ENCODE assay signal across 8 mouse cellular contexts in genomic region chr3:97585383-97586160, GRCm38 (mm10). TPM values are rescaled to one million over a fixed set of nuclear protein-coding genes. Genes with fewer than 3 reads are reported as not detected.
DNase-seq lines count a peak whose midpoint lies in the region; ATAC-seq lines count a peak whose summit lies in the region.

No protein-coding gene starts in this region.

- H3K4me2 ChIP-seq in hindbrain, embryonic 14.5 days (replicated peaks), result peak overlapping the region; percentile 32

- H3K4me1 ChIP-seq in hindbrain, embryonic 14.5 days (replicated peaks; ENCODE audit: control insufficient read depth, insufficient read depth, low read length), result no peaks in the 10 kb centered on the region

- ATAC-seq in frontal cortex, adult (ENCODE audit: low TSS enrichment), result peak; percentile 94
- ATAC-seq in hindbrain, embryonic 14.5 days (ENCODE audit: low FRiP score), result peak; percentile 90

- peak; percentile 92 for DNase-seq in NIH3T3 (ENCODE audit: low read depth)
- peak; percentile 77 for DNase-seq in cerebellum, adult 9-10 months
- peak; percentile 96 for DNase-seq in hindbrain, embryonic 14.5 days (ENCODE audit: low spot score)
- DNase-seq in layer of hippocampus, postnatal 14 days (ENCODE audit: low spot score in 2 of 2), result peak; percentile 83 to 90
- DNase-seq in lung, postnatal 25 days (ENCODE audit: low spot score), result peak; percentile 73
- peak; percentile 83 for DNase-seq in right cerebral cortex, adult 18-20 months
- peak; percentile 61 to 71 for DNase-seq in urinary bladder, adult 18-20 months (ENCODE audit: low spot score in 2 of 2)

- H3K9ac ChIP-seq in hindbrain, embryonic 14.5 days, result peak overlapping the region; percentile 22; the same call in 1 of the 2 replicates

- no peaks in the 10 kb centered on the region for H3K27me3 ChIP-seq in hindbrain, embryonic 14.5 days (ENCODE audit: control insufficient read depth, insufficient read depth, low read length)

- H3K4me3 ChIP-seq in hindbrain, embryonic 14.5 days (replicated peaks; ENCODE audit: low read length), result no peak overlapping the region

- peak overlapping the region; percentile 49; the same call in 1 of the 2 replicates for H3K27ac ChIP-seq in hindbrain, embryonic 14.5 days

- 48% methylated on average over 18 of the region's 18 CpGs for WGBS in hindbrain, embryonic 14.5 days

- no peaks in the 10 kb centered on the region for H3K9me3 ChIP-seq in hindbrain, embryonic 14.5 days (ENCODE audit: control insufficient read depth, low read length)

- no peaks in the 10 kb centered on the region for H3K36me3 ChIP-seq in hindbrain, embryonic 14.5 days (replicated peaks; ENCODE audit: control insufficient read depth, insufficient read depth)

RNA-seq across cellular contexts. Expression of gene Chd1l, which starts 24.4 kb away (rescaled TPM):
- 4.9 and 5.3 TPM in 2 replicates for polyA plus RNA-seq in hindbrain, embryonic 14.5 days (2014; fragmentation: Nextera tagmentation; extraction: Ambion mirVana)
- 10 to 100 TPM in 1 of 2 experiments, 1 to 10 TPM in 1; 8.7 to 11.8 TPM for total RNA-seq in layer of hippocampus, postnatal 14 days (2021)

RNA-seq across cellular contexts. Expression of gene Fmo5, which starts 43.0 kb away (rescaled TPM):
- polyA plus RNA-seq in hindbrain, embryonic 14.5 days (2014; fragmentation: Nextera tagmentation; extraction: Ambion mirVana), result 0.61 and 1.0 TPM in 2 replicates
- 1 to 10 TPM; 2.0 to 3.1 TPM for total RNA-seq in layer of hippocampus, postnatal 14 days (2021)
